Mouse (Mus musculus): ENCODE measurements at regions not wholly inside any gene's neighbourhood (a gene's known extent, or its start where the extent isn't known, plus 50 kb on each side); places are given as distances from the start of the nearest gene placed in this dataset.

DNA sequence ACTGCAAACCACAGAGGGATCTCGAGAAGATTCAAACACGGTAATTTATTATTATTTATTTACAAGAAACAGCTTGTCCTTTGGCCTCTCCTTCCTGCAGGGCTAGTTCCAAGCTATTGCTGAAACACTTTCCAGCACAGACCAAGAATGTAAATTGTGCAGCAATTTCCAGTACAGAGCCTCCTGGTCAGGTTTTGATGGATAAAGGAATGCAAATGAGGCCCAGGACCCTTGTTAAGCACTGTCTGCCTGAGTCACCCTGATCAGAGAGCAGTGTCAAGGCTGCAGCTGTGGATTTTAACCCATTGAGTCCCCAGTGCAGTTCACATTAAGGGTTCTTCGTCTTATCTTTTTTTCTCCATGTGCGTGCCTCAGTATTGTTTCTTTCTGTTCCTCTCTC, 142.3 kb upstream of the Zkscan2 start:
- DNase-seq = peak in 1 of 2 experiments; percentile 2

DNA sequence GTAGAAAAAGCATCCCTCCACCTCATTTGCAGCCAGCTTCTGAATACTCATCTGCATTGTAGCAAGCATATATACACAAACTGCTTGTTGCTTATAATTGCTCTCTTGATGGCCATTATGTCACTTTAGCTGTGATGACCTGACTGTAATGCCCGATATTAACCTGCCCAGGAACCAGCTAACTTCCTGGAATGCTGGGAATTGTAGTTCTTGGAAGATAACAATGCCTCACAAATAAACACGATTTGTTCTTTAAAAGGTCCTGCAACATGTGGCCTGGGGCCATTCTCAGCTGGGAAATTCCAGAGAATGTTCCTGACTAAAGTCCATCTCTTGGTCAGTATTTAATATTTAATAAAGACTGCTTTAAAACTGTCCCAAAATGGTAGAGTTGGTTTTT, 143.2 kb upstream of the Zkscan2 start:
- DNase-seq = peak in 1 of 2 experiments; percentile 6

DNA sequence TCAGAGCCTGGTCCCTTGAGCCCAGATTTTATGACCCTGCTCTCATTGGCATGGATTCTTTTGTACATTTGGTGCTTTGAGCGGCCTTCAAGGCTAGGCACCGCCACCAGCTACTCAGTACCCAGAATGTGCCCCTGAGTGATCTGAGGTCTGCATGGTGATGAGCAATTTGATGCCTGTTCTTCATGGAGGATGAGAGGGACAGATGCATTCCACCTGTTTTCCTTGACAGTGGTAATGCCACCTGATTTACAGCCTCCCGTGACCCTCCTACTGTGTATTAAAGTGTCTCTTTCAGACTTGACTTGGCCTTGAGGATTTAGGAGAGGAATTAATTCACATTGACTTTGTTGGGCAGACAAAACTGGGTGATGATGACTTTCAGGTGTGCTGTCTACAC, 145.3 kb upstream of the Zkscan2 start:
- DNase-seq = no peak

DNA sequence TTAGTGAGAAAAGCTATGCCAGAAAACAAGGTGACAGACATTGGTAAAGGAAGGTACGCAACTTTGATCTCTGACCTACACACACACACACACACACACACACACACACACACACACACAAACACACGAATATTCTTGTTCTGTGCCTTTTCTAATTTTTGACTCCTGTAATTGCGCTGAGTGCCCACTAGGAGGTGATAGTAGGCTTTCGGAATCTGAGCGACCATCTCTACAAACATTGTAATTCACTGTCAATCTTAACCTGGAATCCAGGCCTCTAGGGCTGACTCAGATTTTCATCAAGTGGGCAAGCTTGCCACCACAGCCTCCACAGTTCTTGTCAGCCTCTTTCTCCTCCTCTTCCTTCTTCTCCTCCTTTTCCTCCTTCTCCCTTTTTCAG, 165.2 kb upstream of the Zkscan2 start:
- no peak for DNase-seq

DNA sequence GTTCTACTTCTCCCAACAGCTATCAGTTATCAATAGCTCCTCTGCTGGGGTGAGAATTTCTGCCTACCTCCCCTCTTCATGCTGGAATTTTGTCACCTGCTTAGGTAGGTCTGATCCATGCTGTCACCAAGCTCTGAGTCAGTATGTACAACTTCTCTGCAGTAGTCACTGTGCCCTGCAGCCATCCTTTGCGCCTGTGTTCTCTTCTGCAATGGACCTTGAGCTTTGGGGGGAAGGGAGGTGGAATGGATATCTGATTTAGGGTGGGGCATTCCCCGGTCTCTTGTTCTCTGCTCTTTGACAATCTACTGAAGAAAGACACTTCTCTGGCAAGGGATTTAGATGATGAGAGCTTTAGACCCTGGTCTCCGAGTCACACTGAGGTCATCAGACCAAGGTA, 184.5 kb upstream of the Zkscan2 start:
- DNase-seq = no peak

DNA sequence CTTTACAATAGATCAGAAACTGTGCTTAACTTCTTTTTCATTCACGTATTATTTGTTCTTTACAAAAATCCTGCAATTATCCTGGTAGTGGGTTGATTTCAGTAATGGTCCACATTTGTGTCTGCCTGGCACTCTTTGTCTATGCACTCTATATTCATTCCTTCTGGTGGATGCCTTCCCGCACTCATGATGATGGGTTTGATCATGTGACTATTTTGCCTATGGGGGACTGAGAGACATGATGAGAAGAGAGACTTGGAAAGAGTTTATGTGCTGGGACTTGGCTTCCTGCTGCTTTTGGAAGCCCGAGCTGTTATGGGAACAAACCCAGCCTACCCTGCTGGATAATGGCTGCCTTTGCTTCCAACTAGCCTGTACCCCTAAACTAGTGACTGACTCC, 186.3 kb upstream of the Zkscan2 start:
- no peak for DNase-seq

DNA sequence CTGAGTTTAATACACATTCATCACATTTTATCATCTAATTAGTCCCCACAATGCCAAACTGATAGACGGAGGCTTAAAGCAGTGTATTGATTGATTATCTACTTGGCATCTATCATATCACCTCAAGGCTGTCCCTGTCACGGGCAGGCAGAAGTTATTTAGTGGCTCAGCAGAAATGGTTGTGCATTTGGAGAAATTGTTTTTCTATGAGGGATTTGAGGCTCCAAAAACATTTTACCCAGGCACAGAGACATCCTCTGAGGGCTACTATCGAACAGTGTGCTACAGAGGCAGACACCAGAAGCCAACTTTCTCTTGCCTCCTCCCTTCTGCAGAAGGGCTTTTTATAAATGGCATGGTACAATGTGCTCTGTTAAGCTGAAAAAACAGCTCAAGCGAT, 230.8 kb upstream of the Zkscan2 start:
- no peak for DNase-seq

DNA sequence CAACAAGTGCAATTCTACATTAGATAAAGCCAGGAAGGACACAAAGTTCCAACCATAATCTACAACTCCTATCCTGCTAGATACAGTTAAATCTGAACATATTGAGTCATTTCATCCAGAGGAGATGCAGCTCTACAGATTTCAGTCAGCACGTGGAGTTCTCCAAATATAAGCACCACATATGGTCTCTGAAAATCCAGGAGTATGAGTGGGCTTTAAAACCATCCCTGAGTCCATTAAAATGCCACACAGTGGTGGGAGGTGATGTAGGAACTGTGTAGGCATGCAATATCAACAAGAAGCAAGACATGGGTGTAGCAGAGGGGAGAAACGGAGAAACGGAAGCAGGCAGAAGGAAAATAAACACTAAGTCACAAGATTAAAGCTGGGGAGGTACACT, 232.8 kb upstream of the Zkscan2 start:
- no peak for DNase-seq

DNA sequence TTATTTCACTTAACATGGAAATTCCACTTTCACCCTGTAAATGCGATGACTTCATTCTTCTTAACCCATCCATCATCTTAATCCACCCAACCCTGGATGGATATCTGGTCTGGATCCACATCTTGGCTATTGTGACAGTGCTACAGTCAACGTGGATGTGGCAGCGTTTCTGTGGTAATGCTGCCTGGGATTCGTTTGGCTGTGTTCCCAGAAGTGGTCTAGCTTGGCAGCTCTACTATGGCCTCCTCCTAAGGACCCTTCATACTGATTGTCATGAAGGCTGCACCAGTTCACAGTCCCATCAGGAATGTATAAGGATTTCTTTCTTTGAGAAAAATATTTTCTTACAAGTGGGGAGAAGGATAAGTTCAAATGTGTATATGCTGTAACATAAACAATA, 234.7 kb upstream of the Hs3st4 start:
- no peak for DNase-seq

DNA sequence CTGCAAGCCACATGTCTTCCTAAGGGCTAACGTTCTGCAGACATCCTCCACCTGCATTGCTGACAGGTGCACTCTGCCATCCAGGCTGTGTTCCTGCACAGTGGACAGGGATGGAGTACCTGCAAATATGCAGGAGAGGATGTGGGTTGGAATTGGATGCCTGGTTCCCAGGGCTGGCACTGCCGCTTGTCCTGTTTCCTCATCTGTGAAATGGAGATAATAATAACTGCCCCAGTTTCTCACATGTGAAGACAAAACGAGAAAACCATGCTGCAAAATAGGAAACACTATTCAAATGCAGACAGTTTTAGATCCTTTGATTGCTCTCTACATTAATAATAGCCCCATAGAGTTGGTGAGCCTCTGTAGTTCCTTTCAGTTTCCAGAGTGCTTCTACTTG, 229.4 kb upstream of the Hs3st4 start:
- no peak for DNase-seq

DNA sequence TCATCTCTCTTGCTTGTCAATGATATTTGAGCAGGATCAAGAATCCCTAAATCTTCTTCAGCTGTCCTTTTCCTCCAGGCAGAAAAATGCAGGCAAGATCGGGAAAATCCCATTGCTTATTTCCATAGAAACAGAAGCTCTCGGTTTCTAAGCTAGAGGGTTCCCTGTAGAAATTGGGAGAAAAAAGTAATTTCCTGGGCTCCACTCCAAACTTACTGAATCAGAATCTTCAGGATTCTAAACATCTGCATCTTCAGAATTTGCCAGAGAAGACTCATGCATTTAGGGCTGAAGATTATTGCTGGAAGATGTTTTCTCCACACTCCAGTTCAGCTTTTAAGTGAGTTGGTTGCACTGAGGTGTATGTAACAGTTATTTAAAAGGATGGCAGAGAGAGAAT, 187.6 kb upstream of the Hs3st4 start:
- no peak for DNase-seq

DNA sequence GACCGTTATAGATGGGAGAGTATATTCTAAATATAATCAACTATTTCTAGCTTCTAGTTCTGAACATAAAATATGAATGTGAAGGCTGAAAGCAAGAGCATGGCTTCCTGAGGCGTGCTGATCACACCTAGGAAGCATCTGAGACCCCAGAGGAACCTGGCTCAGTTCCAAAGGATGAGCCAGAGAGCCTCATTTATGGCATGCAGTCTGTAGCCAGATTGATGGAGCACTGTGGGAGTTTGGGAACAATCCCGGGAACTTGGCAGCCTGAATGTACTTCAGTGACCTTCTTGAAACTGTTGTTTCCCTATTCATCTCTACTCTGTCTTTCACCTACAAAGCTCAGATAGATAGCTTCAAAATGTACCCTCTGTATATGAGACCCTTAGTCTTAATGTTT, 186.6 kb upstream of the Hs3st4 start:
- no peak for DNase-seq

DNA sequence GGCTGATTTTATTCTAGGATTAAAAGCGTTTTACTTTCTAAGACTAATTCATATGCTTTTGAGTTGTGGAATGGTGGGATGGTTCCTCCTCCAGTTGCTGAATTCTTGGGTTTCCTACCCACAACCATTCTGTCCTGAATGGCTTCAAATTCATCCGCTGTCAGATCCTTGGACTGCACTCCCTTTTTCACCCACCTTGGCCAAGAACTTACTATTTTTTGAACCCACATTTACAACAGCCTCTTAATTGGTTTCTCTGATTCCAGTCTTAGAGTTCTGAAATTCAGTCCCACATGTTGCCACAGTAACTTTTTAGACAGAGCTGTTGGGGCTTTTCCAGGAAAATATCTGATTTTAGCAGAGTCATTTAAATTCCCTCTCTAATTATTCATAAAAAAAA, 177.0 kb upstream of the Hs3st4 start:
- no peak for DNase-seq

DNA sequence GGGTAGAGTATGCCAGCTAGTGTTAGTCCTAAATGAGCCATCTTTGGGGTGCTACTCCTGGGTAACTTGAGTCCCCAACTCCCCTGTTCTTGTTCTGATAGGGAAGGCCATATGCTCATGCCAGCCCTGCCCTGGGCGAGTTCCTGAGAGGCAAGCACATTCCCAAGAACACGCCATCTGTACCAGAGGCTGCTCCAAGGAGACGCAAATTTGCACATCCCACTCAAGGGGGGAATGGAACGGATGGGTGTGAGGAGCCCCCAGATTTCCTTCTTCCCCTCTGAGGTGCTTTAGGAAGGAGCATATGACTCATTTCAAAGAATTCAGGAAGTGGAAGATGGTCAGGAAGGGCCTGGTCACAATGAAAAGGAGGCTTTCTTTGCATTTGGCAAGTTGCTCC, 158.7 kb upstream of the Hs3st4 start:
- no peak for DNase-seq

DNA sequence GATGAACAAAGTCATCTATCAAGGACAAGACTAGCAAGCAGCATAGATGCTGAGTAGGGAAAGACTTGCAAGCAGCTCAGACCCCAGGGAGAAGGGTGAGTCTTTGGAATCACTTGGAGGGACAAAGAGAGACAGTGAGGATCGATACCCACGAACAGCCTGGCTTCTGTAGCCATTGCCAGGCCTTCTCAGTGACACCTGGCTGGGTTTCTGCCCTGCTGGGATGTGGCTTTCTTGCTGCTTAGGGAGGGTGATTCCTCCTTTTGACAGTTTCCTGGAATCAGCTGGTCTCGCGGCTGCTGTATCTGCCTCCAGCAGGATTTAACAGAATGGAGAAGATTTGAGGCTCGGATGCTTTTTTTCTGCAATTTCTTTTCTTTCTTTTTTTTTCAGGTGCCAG, 156.3 kb upstream of the Hs3st4 start:
- DNase-seq = no peak

DNA sequence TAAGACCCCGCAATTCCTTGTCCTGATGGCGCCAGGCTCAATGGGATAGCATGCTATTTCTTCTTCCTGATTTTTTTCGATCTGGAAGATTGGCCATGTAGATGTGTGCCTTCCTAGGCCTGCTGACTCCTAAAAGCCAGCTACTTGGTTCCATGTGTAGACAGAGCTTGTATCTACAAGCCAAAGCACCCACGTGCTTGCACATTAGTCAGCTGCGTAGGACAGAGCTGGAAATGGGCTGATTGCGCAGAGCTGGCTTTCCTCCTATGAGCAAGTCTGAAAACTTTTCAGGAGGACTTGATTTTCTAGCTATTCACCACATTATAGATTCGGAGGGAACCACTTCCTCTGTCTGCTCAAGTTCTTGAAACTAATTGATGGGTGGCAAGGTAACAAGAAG, 140.1 kb upstream of the Hs3st4 start:
- no peak for DNase-seq

DNA sequence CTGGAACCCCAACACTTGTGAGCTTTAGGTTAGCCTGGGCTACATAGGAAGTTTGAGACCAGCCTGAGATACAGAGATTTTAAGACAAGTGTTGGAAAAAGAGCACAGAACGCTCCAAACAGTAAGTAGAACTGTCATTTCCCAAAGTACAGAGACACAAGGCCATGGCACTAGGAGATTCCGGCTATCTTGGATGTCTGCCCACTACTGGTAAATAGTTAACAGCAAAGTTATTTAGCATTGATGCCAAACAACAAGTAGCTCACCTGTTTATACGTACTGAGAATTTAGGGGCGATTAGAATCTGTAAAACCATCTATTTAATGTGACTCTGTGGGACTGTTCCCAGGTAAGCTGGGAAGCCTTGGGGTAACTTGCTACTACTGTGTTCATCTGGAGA, 135.6 kb upstream of the Hs3st4 start:
- DNase-seq = peak; percentile 29 to 68

DNA sequence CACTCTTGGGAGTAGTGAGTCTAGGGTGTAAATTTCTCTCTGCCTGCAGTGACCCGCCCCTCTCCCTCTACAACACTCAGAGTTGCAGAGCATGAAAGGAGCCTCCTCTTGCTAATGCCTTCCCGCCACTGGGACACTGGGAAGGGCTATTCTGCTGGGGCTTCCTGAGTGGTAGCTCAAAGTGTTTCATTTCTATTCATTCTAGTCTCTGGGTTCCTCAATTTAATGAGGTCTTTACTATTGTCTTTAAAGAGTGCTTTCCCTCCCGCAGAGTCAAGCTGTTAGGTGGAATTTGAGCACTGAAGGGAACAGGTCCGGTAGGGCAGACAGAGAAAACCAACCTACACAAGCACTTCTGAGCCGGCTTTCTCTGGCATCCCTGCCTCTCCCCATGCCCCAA, 134.0 kb upstream of the Hs3st4 start:
- DNase-seq = no peak

DNA sequence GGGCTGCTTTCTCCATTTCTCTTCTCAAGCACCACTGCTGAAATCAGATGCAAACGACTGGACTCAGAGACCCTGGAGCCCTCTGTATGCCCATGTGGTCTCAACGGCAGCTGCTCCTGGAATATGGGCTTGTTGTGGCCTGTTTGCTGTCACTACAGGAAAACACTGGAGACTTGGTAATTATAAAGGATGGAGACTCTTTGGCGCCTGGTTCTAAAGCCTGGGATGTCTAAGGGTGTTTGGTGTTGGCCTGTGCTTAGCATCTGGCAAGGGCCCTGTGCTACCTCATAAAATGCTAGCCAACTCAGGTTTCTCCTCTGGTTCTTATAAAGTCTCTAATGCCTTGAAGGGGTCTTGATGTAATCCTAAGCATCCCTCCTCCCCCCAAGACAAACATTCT, 133.4 kb upstream of the Hs3st4 start:
- no peak for DNase-seq

DNA sequence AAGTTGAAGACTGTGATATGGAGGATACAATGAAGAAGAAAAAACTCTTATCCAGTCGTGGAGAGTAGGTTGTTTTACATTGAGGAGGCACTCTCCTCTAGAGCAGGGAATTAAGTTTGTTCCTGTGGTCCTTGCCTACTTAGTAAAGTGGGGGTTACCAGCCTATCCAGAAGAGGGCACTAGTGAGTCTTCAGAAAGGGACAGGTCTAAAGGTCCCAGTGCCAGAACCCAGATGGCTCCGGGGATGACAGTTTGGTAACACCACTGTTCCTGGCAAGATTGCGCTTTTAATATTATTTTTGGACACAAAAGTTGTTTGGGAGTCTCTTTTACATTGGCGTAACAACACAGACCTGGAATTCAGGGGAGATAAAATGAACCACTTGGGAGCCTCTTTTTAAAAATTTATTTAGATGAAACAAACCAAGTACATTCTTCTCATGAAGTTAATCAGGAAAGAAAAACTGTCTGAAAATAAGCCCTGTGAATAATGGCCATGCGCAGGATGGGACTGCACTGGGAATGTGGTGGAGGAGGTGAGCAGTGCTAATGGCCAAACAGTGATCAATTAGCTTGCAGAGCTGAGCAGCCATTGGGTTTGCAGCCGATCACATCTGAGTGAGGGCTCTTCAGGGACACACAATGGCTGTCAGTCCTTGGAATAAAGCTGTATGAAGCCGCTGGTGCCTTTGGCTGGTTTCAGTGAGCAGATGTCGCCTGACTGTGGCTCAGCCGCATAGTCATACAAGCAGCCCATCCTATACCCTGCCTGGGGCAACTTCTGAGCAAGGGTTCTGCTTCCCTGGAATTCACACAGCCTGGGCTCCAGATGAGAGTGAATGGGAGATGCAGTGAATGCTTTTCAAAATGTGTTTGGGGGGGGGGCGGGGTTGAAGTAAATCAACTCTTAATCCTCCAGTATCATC, 132.1 kb upstream of the Hs3st4 start:
- peak; percentile 4 to 35 for DNase-seq

DNA sequence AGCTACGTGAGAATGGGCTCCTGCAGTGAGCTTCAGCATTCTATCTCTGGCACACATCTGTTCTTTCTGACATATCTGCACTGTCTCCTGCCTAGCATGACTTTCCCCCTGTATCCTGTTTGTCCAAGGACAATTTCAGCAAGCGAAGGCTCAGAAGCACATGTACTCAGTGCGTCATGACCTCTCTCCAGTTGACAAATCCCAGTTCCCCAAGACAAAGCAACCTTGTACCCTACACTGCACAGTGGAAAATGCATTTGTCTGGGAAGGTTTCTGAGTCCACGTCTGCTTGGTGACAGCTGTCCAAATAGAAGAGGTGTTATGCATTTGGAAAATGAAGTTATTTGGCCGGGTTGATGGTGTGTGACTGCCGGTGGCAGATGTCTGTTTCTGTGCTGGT, 125.1 kb upstream of the Hs3st4 start:
- no peak for DNase-seq

DNA sequence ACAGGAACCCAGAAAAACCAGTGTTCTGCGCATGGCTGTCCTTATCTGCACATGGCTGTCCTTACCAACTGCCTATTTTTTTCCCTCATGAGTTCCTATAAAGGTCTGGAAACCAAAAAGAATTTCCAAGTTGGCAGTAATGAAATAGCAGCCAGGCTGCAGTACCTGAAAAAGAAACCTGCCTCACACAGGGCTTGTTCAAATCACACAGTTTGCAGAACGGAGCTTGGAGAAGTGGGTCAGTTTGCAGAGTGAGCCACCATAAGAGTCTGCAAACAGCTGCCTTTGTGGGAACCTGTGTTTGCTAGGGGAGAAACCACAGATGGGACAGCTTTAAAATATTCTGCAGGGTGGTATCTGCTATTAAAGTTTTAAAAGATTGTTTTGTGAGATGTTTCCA, 121.0 kb upstream of the Hs3st4 start:
- no peak for DNase-seq

DNA sequence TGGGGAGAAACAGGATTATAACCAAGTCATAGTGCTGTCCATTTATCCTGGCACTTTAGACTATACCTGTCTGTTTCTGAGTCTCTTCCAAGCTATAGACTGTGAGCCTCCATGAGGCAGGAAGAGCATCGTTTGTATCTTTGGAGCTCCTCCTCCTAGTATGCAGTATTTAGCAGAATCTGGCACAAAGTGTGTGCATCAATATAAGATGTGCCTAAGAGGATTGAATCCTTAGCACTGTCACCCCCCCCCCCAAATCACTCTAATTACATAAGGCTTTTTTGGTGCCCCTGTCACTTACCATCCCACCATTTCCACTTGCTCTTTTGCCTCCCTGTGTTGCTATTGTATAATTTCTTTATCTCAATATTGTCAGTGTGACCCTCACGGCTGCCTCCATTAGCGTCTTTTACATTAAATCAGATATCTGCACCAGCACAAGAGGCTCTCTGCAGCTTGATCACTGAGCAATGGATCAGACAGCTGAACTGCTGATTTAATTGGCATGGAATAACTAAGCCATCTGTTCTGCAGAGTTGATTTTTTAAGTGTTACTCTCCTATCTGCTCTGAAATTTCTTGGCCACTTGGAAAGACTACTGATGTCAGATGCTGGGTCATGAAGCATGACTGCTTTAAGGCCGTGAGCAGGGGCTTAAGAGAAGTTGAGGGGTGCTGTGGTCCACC, 85.8 kb upstream of the Hs3st4 start:
- DNase-seq = no peak
